Comparison of ENCODE assay signal across 20 mouse cellular contexts in the genomic region with DNA sequence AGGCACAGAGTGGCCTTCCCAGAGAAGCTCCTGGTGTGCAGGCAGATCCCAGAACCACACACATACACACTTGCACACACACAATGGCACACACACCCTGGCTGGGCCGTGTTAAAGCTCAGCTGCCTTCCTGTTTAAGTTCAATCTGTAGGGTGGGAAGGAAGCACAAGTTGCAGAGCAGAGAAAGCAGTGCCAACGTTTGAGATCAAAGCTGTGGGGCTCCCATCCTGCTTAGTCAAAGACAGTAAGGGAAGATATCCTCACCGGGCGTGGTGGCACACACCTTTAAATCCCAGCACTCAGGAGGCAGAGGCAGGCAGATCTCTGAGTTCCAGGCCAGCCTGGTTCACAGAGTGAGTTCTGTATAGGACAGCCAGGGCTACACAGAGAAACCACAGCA. TPM values are rescaled to one million over a fixed set of nuclear protein-coding genes. Genes with fewer than 3 reads are reported as not detected.
DNase-seq lines count a peak whose midpoint lies in the region; TF ChIP-seq lines count a peak whose summit lies in the region.
"Had no signal": no experiment of that assay in that cellular context is flagged by ENCODE, and none has a peak within 500 bp of the region (broad histone marks: within the 10 kb centered on the region; RNA-seq: fewer than 3 reads in every experiment).

No protein-coding gene starts in this region.

- intact Hi-C loops in left cerebral cortex, postnatal 25 days (cut with DNase I), result no loop called here

- no peaks in the 10 kb centered on the region for H3K9me3 ChIP-seq in ES-E14 (ENCODE audit: control insufficient read depth, insufficient read depth, low read depth, low read length)
- H3K9me3 ChIP-seq: embryonic facial prominence, embryonic 13.5 days; forebrain, embryonic 12.5 days; heart, embryonic 13.5 days; hindbrain, embryonic 15.5 days; intestine, embryonic 15.5 days had no signal

- H3K4me3 ChIP-seq in ES-E14 (ENCODE audit: insufficient read depth in 1 of 2, low read depth in 1 of 2, low read length in 2 of 2, poor library complexity in 1 of 2, severe bottlenecking in 1 of 2), result no peak overlapping the region
- H3K4me3 ChIP-seq: embryonic facial prominence, embryonic 13.5 days; forebrain, embryonic 12.5 days; heart, embryonic 13.5 days; hindbrain, embryonic 15.5 days; intestine, embryonic 15.5 days had no signal

- H3K9ac ChIP-seq in ES-E14 (ENCODE audit: insufficient read depth, low read depth, low read length, poor library complexity, severe bottlenecking), result no peak overlapping the region; the same call in 1 of the 2 replicates
- H3K9ac ChIP-seq: embryonic facial prominence, embryonic 13.5 days; forebrain, embryonic 12.5 days; heart, embryonic 13.5 days; hindbrain, embryonic 15.5 days; intestine, embryonic 15.5 days had no signal

- H3K36me3 ChIP-seq in ES-E14 (ENCODE audit: control insufficient read depth, insufficient read depth, low read length, poor library complexity, severe bottlenecking), result peaks cover 24% of the 10 kb centered on the region
- H3K36me3 ChIP-seq: forebrain, embryonic 12.5 days; hindbrain, embryonic 15.5 days; intestine, embryonic 15.5 days had no signal

- H3K4me1 ChIP-seq in ES-E14 (ENCODE audit: control insufficient read depth in 2 of 2, insufficient read depth in 2 of 2, low read length in 2 of 2, poor library complexity in 1 of 2), result peaks cover 27 to 30% of the 10 kb centered on the region in 2 experiments

- DNase-seq in heart, adult 11 months, result peak; percentile 54
- DNase-seq in heart, adult 18-20 months, result no peak
- DNase-seq in thymus, postnatal 0 days (ENCODE audit: low spot score), result peak; percentile 51
- DNase-seq in thymus, postnatal 4 days, result no peak
- DNase-seq in ES-E14 (ENCODE audit: low read depth, low spot score), result no peak
- DNase-seq in left cerebral cortex, postnatal 25 days (ENCODE audit: low spot score in 2 of 2), result no peak
- no peak for DNase-seq in adrenal gland, postnatal 10 days
- DNase-seq in ovary, postnatal 10 days (ENCODE audit: low spot score), result no peak
- DNase-seq: adrenal gland, postnatal 25 days; B cell, adult 2 months; cerebellum, adult 18-20 months; cerebellum, adult 9-11 months; cerebellum, postnatal 36 days; gastrocnemius, postnatal 10 days; heart, postnatal 36 days had no signal

- H3K27ac ChIP-seq in ES-E14 (ENCODE audit: insufficient read depth, low read depth, low read length, poor library complexity, severe bottlenecking), result peak overlapping the region; percentile 37
- H3K27ac ChIP-seq: embryonic facial prominence, embryonic 13.5 days; forebrain, embryonic 12.5 days; heart, embryonic 13.5 days; hindbrain, embryonic 15.5 days; intestine, embryonic 15.5 days had no signal

- in situ Hi-C loops in ES-E14 (cut with MboI; ENCODE audit: low sequenced_read_pairs in 2 of 2, unreplicated experiment in 2 of 2), result no loop called here

TF ChIP-seq in ES-E14, 5 proteins besides CTCF, POLR2A, EP300 and RAD21:
- TF ChIP-seq MAFK (IDR thresholded peaks at IDR 0.05; ENCODE audit: insufficient read depth, low read depth, low read length) (no peak), ZC3H11A (IDR thresholded peaks at IDR 0.05; ENCODE audit: borderline replicate concordance, low read depth, low read length) (no peak), CHD2 (IDR thresholded peaks at IDR 0.05; ENCODE audit: low read depth, low read length) (no peak), HCFC1 (IDR thresholded peaks at IDR 0.05; ENCODE audit: borderline replicate concordance, insufficient read depth, low read length) (no peak), ZNF384 (IDR thresholded peaks at IDR 0.05; ENCODE audit: low read depth, low read length) (no peak)
TF ChIP-seq in ES-E14: peak in this region for 0.

RNA-seq across cellular contexts. Expression of a gene that starts 28.2 kb away (rescaled TPM):
- 1 to 10 TPM; 2.4 to 5.9 TPM for total RNA-seq in heart, adult 18-20 months (2021)
- polyA plus RNA-seq in thymus, postnatal 0 days (2015; fragmentation: Nextera tagmentation; extraction: Ambion mirVana), result 25.5 and 26.1 TPM in 2 replicates
- total RNA-seq in ES-E14 (2012; rRNA removed), result 25.7 and 52.9 TPM in 2 replicates
- total RNA-seq in left cerebral cortex, postnatal 25 days (2021), result 10 to 100 TPM; 14.0 to 15.2 TPM
- 10 to 100 TPM; 30.1 to 36.3 TPM for total RNA-seq in adrenal gland, postnatal 10 days (2021)

Comparison
In these comparisons a context has a peak if more than half of its experiments do, and no peak if none do; other contexts are left out.
1. DNase-seq: peak in heart, adult 11 months (single experiment) and thymus, postnatal 0 days (single experiment); none in heart, adult 18-20 months (0 of 2), thymus, postnatal 4 days (single experiment), ES-E14 (single experiment), left cerebral cortex, postnatal 25 days (0 of 2), adrenal gland, postnatal 10 days (single experiment) and ovary, postnatal 10 days (single experiment).